Comparison of ENCODE assay signal across 36 mouse cellular contexts in the genomic region with DNA sequence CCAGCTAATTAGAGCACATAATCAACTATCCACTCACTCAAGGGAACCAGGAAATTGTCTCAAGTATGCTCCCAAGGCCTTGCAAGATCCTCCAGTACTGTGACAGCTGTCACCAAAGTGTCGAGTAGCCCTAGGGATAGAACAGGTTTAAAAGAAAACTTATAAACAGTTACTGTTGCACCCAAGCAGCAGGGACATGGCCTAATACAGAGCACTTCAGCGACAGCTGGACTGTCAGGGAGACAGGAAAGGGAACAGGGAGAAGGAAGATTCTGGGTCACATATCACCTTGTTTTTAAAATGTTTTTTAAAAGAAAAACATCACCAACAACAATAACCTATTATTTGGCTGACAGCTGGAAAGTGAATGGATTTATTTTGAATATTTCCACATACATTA.
"Had no signal": no experiment of that assay in that cellular context is flagged by ENCODE, and none has a peak within 500 bp of the region (broad histone marks: within the 10 kb centered on the region; RNA-seq: fewer than 3 reads in every experiment).

No protein-coding gene starts in this region.

- H3K4me3 ChIP-seq: heart, embryonic 10.5 days; heart, embryonic 12.5 days; heart, embryonic 13.5 days; heart, embryonic 15.5 days; hindbrain, embryonic 10.5 days; hindbrain, embryonic 12.5 days; hindbrain, embryonic 13.5 days; hindbrain, embryonic 15.5 days; intestine, embryonic 15.5 days; kidney, embryonic 15.5 days; layer of hippocampus, adult 2 months; left cerebral cortex, adult 2 months had no signal

- ATAC-seq: hindbrain, embryonic 16.5 days; hindbrain, postnatal 0 days; inflammation-experienced regulatory T-cells, adult 6 months; intestine, embryonic 15.5 days; intestine, embryonic 16.5 days; intestine, postnatal 0 days had no signal

- H3K9ac ChIP-seq: heart, embryonic 12.5 days; heart, embryonic 13.5 days; heart, embryonic 15.5 days; hindbrain, embryonic 12.5 days; hindbrain, embryonic 13.5 days; hindbrain, embryonic 14.5 days; hindbrain, embryonic 15.5 days; intestine, embryonic 15.5 days; kidney, embryonic 15.5 days had no signal

- H3K27me3 ChIP-seq: heart, embryonic 12.5 days; heart, embryonic 13.5 days; heart, embryonic 15.5 days; hindbrain, embryonic 12.5 days; hindbrain, embryonic 13.5 days; hindbrain, embryonic 15.5 days; intestine, embryonic 15.5 days; kidney, embryonic 15.5 days had no signal

- H3K36me3 ChIP-seq: intestine, embryonic 15.5 days had no signal

- H3K27ac ChIP-seq: heart, embryonic 10.5 days; heart, embryonic 15.5 days; hindbrain, embryonic 10.5 days; hindbrain, embryonic 12.5 days; hindbrain, embryonic 13.5 days; hindbrain, embryonic 14.5 days; hindbrain, embryonic 15.5 days; hindbrain, postnatal 0 days; intestine, embryonic 15.5 days; kidney, embryonic 15.5 days; kidney, postnatal 0 days; layer of hippocampus, adult 2 months; left cerebral cortex, adult 2 months had no signal

- H3K4me1 ChIP-seq: hindbrain, embryonic 10.5 days; kidney, embryonic 15.5 days had no signal

- DNase-seq: heart, postnatal 10 days; heart, postnatal 14 days; heart, postnatal 36 days; heart, postnatal 4 days; kidney, adult 11 months; kidney, adult 18-20 months; kidney, adult 2 months; kidney, adult 8-10 months; kidney, adult 9 months; kidney, postnatal 10 days; kidney, postnatal 14 days; kidney, postnatal 25 days; kidney, postnatal 36 days; kidney, postnatal 4 days; layer of hippocampus, adult 9-11 months; layer of hippocampus, postnatal 36 days had no signal

- H3K9me3 ChIP-seq: heart, embryonic 10.5 days; heart, embryonic 15.5 days; hindbrain, embryonic 10.5 days; hindbrain, embryonic 12.5 days; hindbrain, embryonic 13.5 days; hindbrain, embryonic 15.5 days; intestine, embryonic 15.5 days; kidney, embryonic 15.5 days had no signal

- H3K4me2 ChIP-seq: heart, embryonic 11.5 days; heart, embryonic 12.5 days; heart, embryonic 13.5 days; heart, embryonic 15.5 days; hindbrain, embryonic 12.5 days; hindbrain, embryonic 13.5 days; hindbrain, embryonic 14.5 days; hindbrain, embryonic 15.5 days; intestine, embryonic 15.5 days; kidney, embryonic 15.5 days had no signal
